Mouse (Mus musculus) lung, postnatal 14 days (tissue): ENCODE data around the gene Btc.

Experiments
- DNase-seq: peaks from one replicate; pipeline ENCODE4 v3.0.0; 2021

Btc gene

GRCm38 (mm10) chr5:91402339-91403211 lies at the start of gene Btc:
TSS of gene Btc (minus strand) at chr5:91402994.
- peak; percentile 62 for DNase-seq

GRCm38 (mm10) chr5:91444981-91445517 lies 42.3 kb upstream of the Btc start:
- DNase-seq: peak; percentile 9

- no peak for DNase-seq
These were observed 33.8 kb upstream of the Btc start for GRCm38 (mm10) chr5:91436563-91436962.

- no peak for DNase-seq
These were observed 32.2 kb upstream of the Btc start for GRCm38 (mm10) chr5:91434723-91435658.

GRCm38 (mm10) chr5:91428547-91428946 lies 25.8 kb upstream of the Btc start:
- DNase-seq: no peak

- no peak for DNase-seq
These were observed 11.0 kb upstream of the Btc start for GRCm38 (mm10) chr5:91413814-91414213.

- no peak for DNase-seq
These were observed 1.5 kb upstream of the Btc start for GRCm38 (mm10) chr5:91404263-91404662.

- DNase-seq: no peak
These were observed 487 bp upstream of the Btc start for GRCm38 (mm10) chr5:91403281-91403680.

GRCm38 (mm10) chr5:91400493-91401096 lies 2.2 kb downstream of the Btc start:
- DNase-seq: no peak

GRCm38 (mm10) chr5:91375467-91375866 lies 27.3 kb downstream of the Btc start:
- DNase-seq: no peak

- no peak for DNase-seq
These were observed 34.7 kb downstream of the Btc start for GRCm38 (mm10) chr5:91368061-91368565.

- no peak for DNase-seq
These were observed 35.9 kb downstream of the Btc start for GRCm38 (mm10) chr5:91366925-91367324.

- DNase-seq: no peak
These were observed 39.4 kb downstream of the Btc start for GRCm38 (mm10) chr5:91363274-91363991.

- DNase-seq: no peak
These were observed 50.1 kb downstream of the Btc start for GRCm38 (mm10) chr5:91352645-91353044.

GRCm38 (mm10) chr5:91345681-91346080 lies 57.1 kb downstream of the Btc start:
- DNase-seq: no peak

GRCm38 (mm10) chr5:91345064-91345463 lies 57.7 kb downstream of the Btc start:
- DNase-seq: no peak

- no peak for DNase-seq
These were observed 60.6 kb downstream of the Btc start for GRCm38 (mm10) chr5:91341981-91342760.

GRCm38 (mm10) chr5:91334227-91334626 lies 68.6 kb downstream of the Btc start:
- DNase-seq: no peak

- no peak for DNase-seq
These were observed 70.5 kb downstream of the Btc start for GRCm38 (mm10) chr5:91332079-91332865.

GRCm38 (mm10) chr5:91321840-91322239 lies 81.0 kb downstream of the Btc start:
- DNase-seq: no peak
